In the genomic region with DNA sequence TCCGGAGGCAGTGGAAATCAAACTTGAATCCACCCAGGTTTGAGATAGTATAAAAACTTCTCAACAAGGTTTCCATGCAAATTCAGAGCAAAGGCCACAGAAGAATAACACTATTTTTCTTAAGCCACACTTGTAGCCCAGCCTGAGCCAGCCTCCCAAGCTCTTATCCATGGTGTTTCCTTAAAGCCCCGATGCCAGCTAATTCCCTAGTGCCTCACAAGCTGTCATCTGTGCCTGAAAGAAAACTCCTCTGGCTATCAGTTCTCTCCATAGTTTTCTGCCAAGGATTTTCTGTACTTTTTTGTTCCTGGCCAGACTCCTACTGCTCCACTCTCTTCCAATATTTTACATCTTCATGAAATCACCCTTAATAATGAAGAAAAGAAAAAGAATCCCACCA, we compare ENCODE assay signal across 24 mouse cellular contexts. TPM values are rescaled to one million over a fixed set of nuclear protein-coding genes. Genes with fewer than 3 reads are reported as not detected.
DNase-seq lines count a peak whose midpoint lies in the region; ATAC-seq lines count a peak whose summit lies in the region.
"Had no signal": no experiment of that assay in that cellular context is flagged by ENCODE, and none has a peak within 500 bp of the region (broad histone marks: within the 10 kb centered on the region; RNA-seq: fewer than 3 reads in every experiment).

No protein-coding gene starts in this region.

- H3K27me3 ChIP-seq in forebrain, embryonic 14.5 days (replicated peaks; ENCODE audit: control insufficient read depth, insufficient read depth, low read length): no peaks in the 10 kb centered on the region
- no peaks in the 10 kb centered on the region for H3K27me3 ChIP-seq in forebrain, embryonic 16.5 days (replicated peaks; ENCODE audit: control insufficient read depth, insufficient read depth, low read length)
- H3K27me3 ChIP-seq: CH12.LX; forebrain, embryonic 12.5 days; midbrain, embryonic 13.5 days; neural tube, embryonic 13.5 days had no signal

- H3K9me3 ChIP-seq in forebrain, embryonic 14.5 days (replicated peaks; ENCODE audit: control insufficient read depth, low read length): no peaks in the 10 kb centered on the region
- H3K9me3 ChIP-seq in forebrain, embryonic 16.5 days (ENCODE audit: control insufficient read depth, low read length): no peaks in the 10 kb centered on the region
- H3K9me3 ChIP-seq: forebrain, embryonic 12.5 days; hindbrain, embryonic 10.5 days; limb, embryonic 10.5 days; midbrain, embryonic 13.5 days; neural tube, embryonic 13.5 days had no signal

- DNase-seq in forebrain, embryonic 14.5 days (ENCODE audit: low spot score): peak; percentile 6
- peak; percentile 26 for DNase-seq in left cerebral cortex, postnatal 4 days
- DNase-seq in left cerebral cortex, adult 18-20 months (ENCODE audit: low spot score in 2 of 2): no peak
- DNase-seq in gastrocnemius, postnatal 25 days: peak; percentile 34
- DNase-seq in skeletal muscle tissue, adult 2 months (ENCODE audit: low read depth, low spot score): peak; percentile 43
- DNase-seq in cerebellum, adult 11 months: no peak
- DNase-seq: adrenal gland, postnatal 36 days; cerebellum, adult 9-11 months; kidney, adult 18-20 months; kidney, postnatal 14 days; liver, postnatal 0 days; lung, postnatal 14 days; thymus, adult 2 months had no signal

- no peak overlapping the region for H3K4me2 ChIP-seq in forebrain, embryonic 14.5 days (ENCODE audit: low read length)
- no peak overlapping the region for H3K4me2 ChIP-seq in forebrain, embryonic 16.5 days (ENCODE audit: low read length)
- H3K4me2 ChIP-seq: forebrain, embryonic 12.5 days; midbrain, embryonic 13.5 days; neural tube, embryonic 13.5 days had no signal

- WGBS in forebrain, embryonic 14.5 days: 68% methylated on average over 2 of the region's 2 CpGs
- WGBS in forebrain, embryonic 16.5 days: 67% methylated on average over 2 of the region's 2 CpGs

- no peak overlapping the region for H3K27ac ChIP-seq in forebrain, embryonic 14.5 days (ENCODE audit: low read depth, low read length)
- H3K27ac ChIP-seq in forebrain, embryonic 16.5 days (ENCODE audit: low read length): no peak overlapping the region
- H3K27ac ChIP-seq: forebrain, embryonic 12.5 days; heart, adult 2 months; hindbrain, embryonic 10.5 days; layer of hippocampus, adult 2 months; left cerebral cortex, adult 2 months; limb, embryonic 10.5 days; midbrain, embryonic 13.5 days; neural tube, embryonic 13.5 days had no signal

- H3K9ac ChIP-seq in forebrain, embryonic 14.5 days (ENCODE audit: low read length): no peak overlapping the region
- H3K9ac ChIP-seq in forebrain, embryonic 16.5 days (replicated peaks; ENCODE audit: low read depth, low read length): no peak overlapping the region
- H3K9ac ChIP-seq: forebrain, embryonic 12.5 days; liver, postnatal 0 days; midbrain, embryonic 13.5 days; neural tube, embryonic 13.5 days had no signal

- no peaks in the 10 kb centered on the region for H3K36me3 ChIP-seq in forebrain, embryonic 14.5 days (ENCODE audit: control insufficient read depth, insufficient read depth, low read length)
- no peaks in the 10 kb centered on the region for H3K36me3 ChIP-seq in forebrain, embryonic 16.5 days (ENCODE audit: control insufficient read depth, insufficient read depth)
- H3K36me3 ChIP-seq: forebrain, embryonic 12.5 days; hindbrain, embryonic 10.5 days; limb, embryonic 10.5 days; midbrain, embryonic 13.5 days; neural tube, embryonic 13.5 days had no signal

- no peaks in the 10 kb centered on the region for H3K4me1 ChIP-seq in forebrain, embryonic 14.5 days (ENCODE audit: control insufficient read depth, insufficient read depth, low read length)
- no peaks in the 10 kb centered on the region for H3K4me1 ChIP-seq in forebrain, embryonic 16.5 days (replicated peaks; ENCODE audit: control insufficient read depth, insufficient read depth, low read length)
- H3K4me1 ChIP-seq: forebrain, embryonic 12.5 days; hindbrain, embryonic 10.5 days; limb, embryonic 10.5 days; midbrain, embryonic 13.5 days; neural tube, embryonic 13.5 days had no signal

- H3K4me3 ChIP-seq in forebrain, embryonic 14.5 days (ENCODE audit: low read depth, low read length): no peak overlapping the region
- no peak overlapping the region for H3K4me3 ChIP-seq in forebrain, embryonic 16.5 days (replicated peaks; ENCODE audit: low read length)
- H3K4me3 ChIP-seq: forebrain, embryonic 12.5 days; heart, adult 2 months; hindbrain, embryonic 10.5 days; layer of hippocampus, adult 2 months; left cerebral cortex, adult 2 months; limb, embryonic 10.5 days; midbrain, embryonic 13.5 days; neural tube, embryonic 13.5 days had no signal

- intact Hi-C loops in left cerebral cortex, postnatal 4 days (cut with DNase I): no loop called here

- ATAC-seq in forebrain, embryonic 14.5 days: no peak
- no peak for ATAC-seq in forebrain, embryonic 16.5 days
- ATAC-seq in monocyte, adult 5-6 weeks (replicated peaks; ENCODE audit: insufficient number of reproducible peaks, low FRiP score, low TSS enrichment, poor library complexity, severe bottlenecking): no peak
- ATAC-seq: liver, postnatal 0 days; midbrain, embryonic 13.5 days had no signal

RNA-seq across cellular contexts. Expression of gene Klf12, which starts 48.9 kb away (rescaled TPM):
- polyA plus RNA-seq in forebrain, embryonic 14.5 days (2014; fragmentation: Nextera tagmentation; extraction: Ambion mirVana): 16.3 and 25.0 TPM in 2 replicates
- 45.5 and 48.4 TPM in 2 replicates for polyA plus RNA-seq in forebrain, embryonic 16.5 days (2015; fragmentation: Nextera tagmentation; extraction: Ambion mirVana)
- 10 to 100 TPM; 50.4 to 51.3 TPM for total RNA-seq in left cerebral cortex, postnatal 4 days (2021)
- 10 to 100 TPM; 52.0 to 56.0 TPM for total RNA-seq in left cerebral cortex, adult 18-20 months (2021)
- 10 to 100 TPM; 12.2 to 14.5 TPM for total RNA-seq in gastrocnemius, postnatal 25 days (2021)
- 1.3 to 21.2 TPM (median 2.5 TPM) in 3 replicates for total RNA-seq in monocyte, adult 5-6 weeks (2017)

Comparison
In these comparisons a context has a peak if more than half of its experiments do, and no peak if none do; other contexts are left out.
1. DNase-seq: peak in forebrain, embryonic 14.5 days (single experiment), left cerebral cortex, postnatal 4 days (single experiment), gastrocnemius, postnatal 25 days (single experiment) and skeletal muscle tissue, adult 2 months (single experiment); none in left cerebral cortex, adult 18-20 months (0 of 2) and cerebellum, adult 11 months (single experiment).